In genomic region chr13:55486916-55487577, GRCm38 (mm10) we compare ENCODE assay signal across 8 mouse cellular contexts. TPM values are rescaled to one million over a fixed set of nuclear protein-coding genes. Genes with fewer than 3 reads are reported as not detected.
DNase-seq lines count a peak whose midpoint lies in the region; ATAC-seq lines count a peak whose summit lies in the region.

No protein-coding gene starts in this region.

- H3K36me3 ChIP-seq in embryonic facial prominence, embryonic 12.5 days = peaks cover 21% of the 10 kb centered on the region
- peaks cover 7% of the 10 kb centered on the region for H3K36me3 ChIP-seq in hindbrain, embryonic 15.5 days
- H3K36me3 ChIP-seq in stomach, embryonic 16.5 days (ENCODE audit: control insufficient read depth, insufficient read depth, low read length) = no peaks in the 10 kb centered on the region

- DNase-seq in cerebellum, postnatal 14 days = peak; percentile 71 to 73
- no peak for DNase-seq in cerebellum, postnatal 36 days
- DNase-seq in CD4-positive, CD25-positive, alpha-beta regulatory T cell, adult 2 months (ENCODE audit: low read depth, low spot score) = peak; percentile 43
- DNase-seq in lung, postnatal 10 days = peak; percentile 58
- DNase-seq in layer of hippocampus, adult 9-10 months (ENCODE audit: low spot score) = no peak

- no peaks in the 10 kb centered on the region for H3K9me3 ChIP-seq in embryonic facial prominence, embryonic 12.5 days
- no peaks in the 10 kb centered on the region for H3K9me3 ChIP-seq in hindbrain, embryonic 15.5 days
- no peaks in the 10 kb centered on the region for H3K9me3 ChIP-seq in stomach, embryonic 16.5 days (replicated peaks; ENCODE audit: control insufficient read depth, low read length)

- peak overlapping the region; percentile 96 for H3K27ac ChIP-seq in embryonic facial prominence, embryonic 12.5 days
- H3K27ac ChIP-seq in hindbrain, embryonic 15.5 days (replicated peaks) = peak overlapping the region; percentile 99
- H3K27ac ChIP-seq in stomach, embryonic 16.5 days (ENCODE audit: low read length) = peak overlapping the region; percentile 85

- H3K27me3 ChIP-seq in embryonic facial prominence, embryonic 12.5 days = no peaks in the 10 kb centered on the region
- no peaks in the 10 kb centered on the region for H3K27me3 ChIP-seq in hindbrain, embryonic 15.5 days
- no peaks in the 10 kb centered on the region for H3K27me3 ChIP-seq in stomach, embryonic 16.5 days (ENCODE audit: control insufficient read depth, insufficient read depth, low read length)

- H3K4me2 ChIP-seq in embryonic facial prominence, embryonic 12.5 days (replicated peaks) = peak overlapping the region; percentile 95
- peak overlapping the region; percentile 79 for H3K4me2 ChIP-seq in hindbrain, embryonic 15.5 days
- H3K4me2 ChIP-seq in stomach, embryonic 16.5 days (ENCODE audit: low read depth, low read length) = peak overlapping the region; percentile 81

- H3K9ac ChIP-seq in embryonic facial prominence, embryonic 12.5 days = peak overlapping the region; percentile 98
- peak overlapping the region; percentile 100 for H3K9ac ChIP-seq in hindbrain, embryonic 15.5 days
- peak overlapping the region; percentile 95 for H3K9ac ChIP-seq in stomach, embryonic 16.5 days (ENCODE audit: low read length)

- ATAC-seq in embryonic facial prominence, embryonic 12.5 days (ENCODE audit: insufficient number of reproducible peaks, insufficient read depth, low FRiP score, low TSS enrichment) = peak; percentile 28; the same call in 1 of the 2 replicates
- ATAC-seq in hindbrain, embryonic 15.5 days (ENCODE audit: low FRiP score, low read depth) = peak; percentile 35
- peak; percentile 51 for ATAC-seq in stomach, embryonic 16.5 days (ENCODE audit: insufficient read depth, low FRiP score)

- peaks cover 43% of the 10 kb centered on the region for H3K4me1 ChIP-seq in embryonic facial prominence, embryonic 12.5 days
- H3K4me1 ChIP-seq in hindbrain, embryonic 15.5 days (replicated peaks) = peaks cover 50% of the 10 kb centered on the region
- H3K4me1 ChIP-seq in stomach, embryonic 16.5 days (ENCODE audit: control insufficient read depth, insufficient read depth, low read length) = peaks cover 46% of the 10 kb centered on the region

- peak overlapping the region; percentile 85 for H3K4me3 ChIP-seq in embryonic facial prominence, embryonic 12.5 days
- peak overlapping the region; percentile 95 for H3K4me3 ChIP-seq in hindbrain, embryonic 15.5 days
- H3K4me3 ChIP-seq in stomach, embryonic 16.5 days (replicated peaks; ENCODE audit: low read length) = peak overlapping the region; percentile 89

- WGBS in embryonic facial prominence, embryonic 12.5 days = under 1% methylated on average over 26 of the region's 29 CpGs
- WGBS in hindbrain, embryonic 15.5 days = under 1% methylated on average over 26 of the region's 29 CpGs
- 0% methylated on average over 29 of the region's 29 CpGs for WGBS in stomach, embryonic 16.5 days

RNA-seq across cellular contexts. Expression of gene Dbn1, which starts 0.9 kb away (rescaled TPM):
- 383 and 387 TPM in 2 replicates for polyA plus RNA-seq in embryonic facial prominence, embryonic 12.5 days (2016; fragmentation: Nextera tagmentation; extraction: Ambion mirVana)
- 498 and 572 TPM in 2 replicates for polyA plus RNA-seq in hindbrain, embryonic 15.5 days (2015; fragmentation: Nextera tagmentation; extraction: Ambion mirVana)
- polyA plus RNA-seq in stomach, embryonic 16.5 days (2015; fragmentation: Nextera tagmentation; extraction: Ambion mirVana) = 111 and 113 TPM in 2 replicates

RNA-seq across cellular contexts. Expression of gene Prr7, which starts 23.0 kb away (rescaled TPM):
- 1.1 and 1.3 TPM in 2 replicates for polyA plus RNA-seq in embryonic facial prominence, embryonic 12.5 days (2016; fragmentation: Nextera tagmentation; extraction: Ambion mirVana)
- 4.6 and 5.1 TPM in 2 replicates for polyA plus RNA-seq in hindbrain, embryonic 15.5 days (2015; fragmentation: Nextera tagmentation; extraction: Ambion mirVana)
- polyA plus RNA-seq in stomach, embryonic 16.5 days (2015; fragmentation: Nextera tagmentation; extraction: Ambion mirVana) = 0.22 and 0.26 TPM in 2 replicates

RNA-seq across cellular contexts. Expression of gene Pdlim7, which starts 26.4 kb away (rescaled TPM):
- polyA plus RNA-seq in embryonic facial prominence, embryonic 12.5 days (2016; fragmentation: Nextera tagmentation; extraction: Ambion mirVana) = 172 and 182 TPM in 2 replicates
- 158 and 171 TPM in 2 replicates for polyA plus RNA-seq in hindbrain, embryonic 15.5 days (2015; fragmentation: Nextera tagmentation; extraction: Ambion mirVana)
- polyA plus RNA-seq in stomach, embryonic 16.5 days (2015; fragmentation: Nextera tagmentation; extraction: Ambion mirVana) = 240 and 243 TPM in 2 replicates

RNA-seq across cellular contexts. Expression of gene Dok3, which starts 42.0 kb away (rescaled TPM):
- 2.5 and 3.0 TPM in 2 replicates for polyA plus RNA-seq in embryonic facial prominence, embryonic 12.5 days (2016; fragmentation: Nextera tagmentation; extraction: Ambion mirVana)
- polyA plus RNA-seq in hindbrain, embryonic 15.5 days (2015; fragmentation: Nextera tagmentation; extraction: Ambion mirVana) = 5.2 and 5.3 TPM in 2 replicates
- polyA plus RNA-seq in stomach, embryonic 16.5 days (2015; fragmentation: Nextera tagmentation; extraction: Ambion mirVana) = 4.7 and 4.9 TPM in 2 replicates

RNA-seq across cellular contexts. Expression of gene Grk6, which starts 42.2 kb away (rescaled TPM):
- 68.3 and 73.0 TPM in 2 replicates for polyA plus RNA-seq in embryonic facial prominence, embryonic 12.5 days (2016; fragmentation: Nextera tagmentation; extraction: Ambion mirVana)
- polyA plus RNA-seq in hindbrain, embryonic 15.5 days (2015; fragmentation: Nextera tagmentation; extraction: Ambion mirVana) = 38.2 and 40.7 TPM in 2 replicates
- 14.6 TPM in 2 replicates for polyA plus RNA-seq in stomach, embryonic 16.5 days (2015; fragmentation: Nextera tagmentation; extraction: Ambion mirVana)

Comparison
In these comparisons a context has a peak if more than half of its experiments do, and no peak if none do; other contexts are left out.
1. DNase-seq: peak in cerebellum, postnatal 14 days (2 of 2), CD4-positive, CD25-positive, alpha-beta regulatory T cell, adult 2 months (single experiment) and lung, postnatal 10 days (single experiment); none in cerebellum, postnatal 36 days (0 of 2) and layer of hippocampus, adult 9-10 months (single experiment).
2. Peak in every context shown above with its lines, with median percentiles within 50 percentile points of each other: ATAC-seq, H3K27ac ChIP-seq, H3K4me2 ChIP-seq, H3K4me3 ChIP-seq and H3K9ac ChIP-seq.